Mouse (Mus musculus) E14TG2a.4 (cell line): ENCODE measurements at regions not wholly inside any gene's neighbourhood (a gene's known extent, or its start where the extent isn't known, plus 50 kb on each side); places are given as distances from the start of the nearest gene placed in this dataset.
A peak's percentile ranks its signal among the peaks of the same experiment; 100 is the strongest.

Experiments used
- H3K27me3 ChIP-seq: 2 replicates; pipeline ENCODE4 v1.6.1; 2014; ENCODE audit warnings: low read length, control low read depth; ENCODE audit not compliant: insufficient read depth
- H3K36me3 ChIP-seq: 2 replicates; pipeline ENCODE4 v1.6.1; 2014; ENCODE audit warnings: low read length, control low read depth; ENCODE audit not compliant: insufficient read depth
- H3K4me1 ChIP-seq: replicated peaks from 2 replicates; pipeline ENCODE4 v1.6.1; 2014; ENCODE audit warnings: low read depth, low read length, control low read depth
- H3K4me3 ChIP-seq: replicated peaks from 2 replicates; pipeline ENCODE4 v1.5.1; 2014; ENCODE audit warnings: mild to moderate bottlenecking, low read length
- H3K9me3 ChIP-seq: 2 replicates; pipeline ENCODE4 v1.6.1; 2014; ENCODE audit warnings: low read length, control low read depth
- CTCF ChIP-seq: conservative IDR thresholded peaks from 2 replicates; pipeline ENCODE4 v1.5.1; 2014; ENCODE audit warnings: low read length
- NANOG ChIP-seq: IDR thresholded peaks from 2 replicates; pipeline ENCODE4 v1.6.1; 2014; ENCODE audit warnings: borderline replicate concordance, low read length, mixed read lengths
- POU5F1 ChIP-seq: IDR thresholded peaks from 2 replicates; pipeline ENCODE4 v1.6.1; 2014; ENCODE audit warnings: low read length, borderline replicate concordance

GRCm38 (mm10) chr6:43021967-43022366 is 73.1 kb downstream of the Olfr444 start:
- Histone ChIP-seq H3K36me3 (no peaks in the 10 kb centered on the region), H3K27me3 (no peaks in the 10 kb centered on the region), H3K4me3 (no peak overlapping the region), H3K9me3 (peaks cover 2% of the 10 kb centered on the region; the same call in 1 of the 2 replicates), H3K4me1 (no peaks in the 10 kb centered on the region)
- TF ChIP-seq CTCF (peak; percentile 97), POU5F1 (no peak), NANOG (no peak)
